Mouse (Mus musculus): Measurements from ENCODE around the gene Rac1. TPM values are rescaled to one million over a fixed set of nuclear protein-coding genes. Genes with fewer than 3 reads are reported as not detected.

Gene Rac1
- polyA plus RNA-seq (2017; shearing (Covaris generic)): 100 to 1,000 TPM; 702 to 735 TPM

GRCm38 (mm10) chr5:143527486-143528307 lies at the start of gene Rac1:
Rac1 (minus strand) TSS chr5:143528036.

DNA sequence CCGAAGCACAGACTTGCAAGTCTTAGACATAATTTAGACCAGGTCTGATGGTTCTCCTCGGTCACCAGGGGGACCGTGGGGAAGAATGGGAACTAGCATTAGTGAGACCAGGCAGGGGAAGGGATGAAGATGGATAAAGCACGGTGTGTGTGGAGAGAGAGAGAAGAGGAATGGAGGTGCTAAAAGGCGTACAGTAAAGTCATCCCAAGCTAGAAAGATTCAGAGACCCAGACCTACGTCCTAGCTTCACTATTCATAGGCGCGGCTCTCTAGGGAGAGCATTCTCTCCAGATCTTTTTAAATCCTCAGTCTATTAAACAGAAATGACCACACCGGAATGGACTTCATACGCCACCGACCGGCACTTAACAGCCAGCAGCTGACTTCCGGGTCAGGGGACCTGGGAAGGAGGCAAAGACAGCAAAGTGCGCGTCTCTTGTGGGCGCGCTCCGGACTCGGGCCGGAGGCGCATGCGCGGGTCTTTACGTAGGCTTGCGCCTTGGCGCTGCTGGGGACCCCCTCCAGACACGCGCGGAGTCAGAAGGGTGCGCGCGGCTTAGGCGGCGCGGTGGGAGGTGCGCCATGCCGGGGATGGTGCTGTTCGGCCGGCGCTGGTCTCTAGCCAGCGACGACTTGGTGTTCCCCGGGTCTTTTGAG lies 63.6 kb downstream of the Rac1 start, which contains the start of gene Daglb:
Daglb (plus strand) TSS at position 485 of the 657 bp plus-strand sequence.

Other genes with a start within 250 kb of the Rac1 start
- gene Zfp853, start 234.4 kb downstream of the Rac1 start, polyA plus RNA-seq (2017; shearing (Covaris generic)): not detected
- gene E130309D02Rik, start 212.7 kb downstream of the Rac1 start, polyA plus RNA-seq (2017; shearing (Covaris generic)): 10 to 100 TPM; 31.9 to 44.8 TPM
- 100 to 1,000 TPM in 1 of 2 experiments, 10 to 100 TPM in 1; 90.3 to 105 TPM for gene Zdhhc4, start 198.8 kb downstream of the Rac1 start, polyA plus RNA-seq (2017; shearing (Covaris generic))
- not detected for gene Grid2ip, start 170.7 kb downstream of the Rac1 start, polyA plus RNA-seq (2017; shearing (Covaris generic))
- gene Kdelr2, start 124.2 kb downstream of the Rac1 start, polyA plus RNA-seq (2017; shearing (Covaris generic)): 10 to 100 TPM; 33.5 to 35.0 TPM
- 10 to 100 TPM in 1 of 2 experiments, 1 to 10 TPM in 1; 8.0 to 11.7 TPM for gene Daglb, start 63.5 kb downstream of the Rac1 start, polyA plus RNA-seq (2017; shearing (Covaris generic))
- 10 to 100 TPM; 34.7 to 63.0 TPM for gene Cyth3, start 94.4 kb upstream of the Rac1 start, polyA plus RNA-seq (2017; shearing (Covaris generic))
- 10 to 100 TPM; 18.9 to 20.2 TPM for gene Usp42, start 204.2 kb upstream of the Rac1 start, polyA plus RNA-seq (2017; shearing (Covaris generic))